Mouse (Mus musculus) kidney, postnatal 10 days (tissue): Measurements from ENCODE around the gene Cox5b.

Source experiments
- DNase-seq: peaks from one replicate; pipeline ENCODE4 v3.0.0; 2021; ENCODE audit warnings: mixed read lengths

Cox5b gene

GRCm38 (mm10) chr1:36690671-36691235 lies 496 bp upstream of the Cox5b start:
- no peak for DNase-seq

DNA sequence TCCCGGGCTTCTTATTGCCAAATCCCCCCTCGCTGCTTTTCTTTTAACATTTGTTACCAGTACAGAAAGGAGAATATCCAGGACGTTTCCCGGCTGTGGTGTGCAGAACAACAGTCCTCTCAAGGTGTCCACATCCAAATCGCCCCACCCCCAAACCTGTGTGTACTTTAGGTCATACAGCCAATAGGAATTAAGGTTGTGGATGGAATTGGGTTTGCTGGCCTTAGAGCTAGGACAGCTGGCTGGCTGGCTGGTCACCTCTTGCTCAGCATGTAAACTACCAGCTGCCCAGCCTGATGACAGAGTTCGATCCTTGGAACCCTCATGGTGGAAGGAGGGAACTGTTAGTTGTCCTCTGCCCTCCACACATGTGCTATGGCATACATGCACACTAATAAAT lies 3.6 kb downstream of the Cox5b start:
- DNase-seq = no peak

DNA sequence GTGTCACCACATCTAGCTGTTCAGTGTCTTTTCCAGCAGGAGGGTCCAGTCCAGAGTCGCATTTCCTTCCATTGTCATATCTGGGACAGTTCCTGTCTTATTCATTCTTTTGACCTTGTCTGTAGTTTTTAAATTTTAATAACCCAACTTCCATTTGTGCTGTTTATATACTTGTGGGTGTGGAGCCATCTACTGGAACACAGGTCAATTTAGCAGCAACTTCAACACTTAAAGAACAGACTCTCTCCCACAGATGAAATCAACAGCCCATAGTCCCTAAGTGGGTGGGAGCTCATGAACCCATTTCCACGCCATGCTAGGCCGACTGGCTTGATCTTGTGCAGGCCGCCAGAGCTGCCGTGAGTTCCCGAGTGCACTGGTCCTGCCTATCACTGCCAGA lies 5.2 kb downstream of the Cox5b start:
- DNase-seq = no peak

DNA sequence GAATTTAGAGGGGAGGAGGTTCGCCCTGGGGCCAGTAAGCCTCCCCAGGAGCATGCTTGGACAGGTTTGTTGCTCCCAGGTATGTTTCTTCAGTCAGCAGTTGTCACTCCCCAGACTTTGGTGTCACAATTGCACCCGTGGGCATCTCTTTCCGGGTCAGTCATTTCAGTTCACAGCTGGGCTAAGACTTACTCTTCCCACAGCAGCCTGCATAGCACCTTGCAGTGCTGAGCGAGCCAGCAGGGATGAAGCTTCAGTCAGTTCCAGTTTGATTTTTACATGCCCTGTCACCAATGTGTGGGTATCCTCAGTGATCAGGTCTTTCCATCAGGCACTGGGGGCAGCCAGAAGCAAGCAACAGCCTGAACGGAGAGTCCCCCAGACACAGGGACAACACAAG lies 5.8 kb downstream of the Cox5b start:
- DNase-seq = no peak

- no peak for DNase-seq
Measured at GRCm38 (mm10) chr1:36707166-36707565, 15.9 kb downstream of the Cox5b start.

GRCm38 (mm10) chr1:36707797-36708196 lies 16.5 kb downstream of the Cox5b start:
- no peak for DNase-seq

DNA sequence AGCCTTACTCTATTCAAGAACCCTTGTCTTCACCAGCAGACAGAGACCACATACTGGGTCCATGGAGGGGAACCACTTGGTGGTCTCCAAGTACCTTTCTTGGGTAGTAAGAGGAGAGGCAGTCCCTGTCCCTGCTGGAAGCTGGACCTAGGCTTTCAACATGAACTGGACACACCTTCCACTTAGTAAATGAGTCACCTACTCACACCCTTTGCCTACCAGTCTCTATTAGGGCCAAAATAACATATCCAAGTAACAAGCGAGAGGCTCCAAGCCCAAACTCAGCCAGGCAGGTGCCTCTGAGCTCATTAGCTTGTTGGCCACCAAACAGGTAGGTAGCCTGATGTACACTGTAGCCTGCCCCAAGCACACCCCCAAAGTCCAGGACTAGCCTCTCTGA lies 17.4 kb downstream of the Cox5b start:
- DNase-seq = no peak

DNA sequence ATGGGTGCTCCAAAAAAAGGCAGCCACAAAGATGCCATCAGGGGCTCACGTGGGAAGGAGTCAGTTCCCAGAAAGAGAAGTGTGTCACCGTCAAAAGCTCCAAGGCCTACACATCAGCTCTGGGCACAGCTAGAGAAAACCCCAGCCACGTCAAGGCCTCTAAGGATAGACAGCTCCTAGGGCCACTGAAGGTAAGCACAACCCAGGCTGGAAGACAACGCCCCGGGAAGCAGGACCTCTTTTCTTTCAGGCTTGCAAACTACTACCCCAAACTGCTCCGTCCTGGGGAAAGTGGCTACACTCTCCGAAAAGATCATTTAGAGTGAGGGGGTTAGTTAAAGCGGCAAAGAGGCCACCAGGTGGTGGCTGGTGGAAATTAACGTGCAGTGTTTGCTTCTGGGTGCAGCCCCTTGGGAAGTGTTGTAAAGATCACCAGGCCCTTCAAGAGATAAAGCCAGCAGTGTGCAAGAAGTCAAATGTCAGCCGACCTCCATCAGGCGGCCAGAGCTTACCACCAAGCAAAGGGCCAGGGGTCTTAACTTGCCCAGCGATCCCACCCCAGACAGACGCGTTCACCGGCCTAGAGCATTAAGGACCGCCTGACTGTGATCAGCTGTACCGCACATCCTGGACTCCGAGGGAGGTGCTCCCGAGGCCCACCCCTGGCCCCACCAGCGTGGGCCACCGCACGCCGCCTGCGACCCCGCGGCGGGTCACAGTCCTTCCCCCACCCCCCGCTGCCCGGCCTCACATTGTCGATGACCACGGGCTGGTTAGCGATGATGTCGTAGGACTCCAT lies 18.0 kb downstream of the Cox5b start:
- peak; percentile 45 for DNase-seq

GRCm38 (mm10) chr1:36709854-36710280 lies 18.6 kb downstream of the Cox5b start, which contains the start of gene 4933424G06Rik:
Gene 4933424G06Rik (plus strand): TSS chr1:36710149.
- peak; percentile 99 for DNase-seq

GRCm38 (mm10) chr1:36711104-36711503 lies 19.9 kb downstream of the Cox5b start:
- no peak for DNase-seq

GRCm38 (mm10) chr1:36714311-36714710 lies 23.1 kb downstream of the Cox5b start, which contains the start of gene Actr1b:
Gene Actr1b (minus strand): TSS chr1:36714422.
- DNase-seq = no peak

- no peak for DNase-seq
Measured at GRCm38 (mm10) chr1:36718786-36719185, 27.5 kb downstream of the Cox5b start.

GRCm38 (mm10) chr1:36723146-36724056 lies 32.2 kb downstream of the Cox5b start:
- peak; percentile 14 for DNase-seq

GRCm38 (mm10) chr1:36724057-36724431 lies 32.8 kb downstream of the Cox5b start:
- no peak for DNase-seq

DNA sequence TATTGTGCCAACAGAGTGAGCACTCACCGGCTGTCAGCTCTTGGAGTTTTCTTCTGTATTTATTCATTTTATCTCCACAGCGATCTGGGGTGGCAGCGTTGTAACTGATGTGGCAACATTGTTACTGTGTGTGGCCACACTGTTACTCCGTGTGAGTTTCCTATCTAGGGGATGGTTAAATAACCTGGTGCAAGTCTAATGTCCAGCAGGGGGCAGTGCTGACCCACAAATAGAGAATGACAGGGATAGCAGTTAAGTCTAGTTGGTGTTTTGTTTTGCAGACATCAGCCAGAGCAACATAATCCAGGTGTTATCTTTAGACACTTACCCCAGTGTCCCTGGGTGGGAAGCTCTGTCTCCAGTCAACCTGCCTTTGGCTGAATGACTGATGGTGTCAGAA lies 46.1 kb downstream of the Cox5b start:
- peak; percentile 92 for DNase-seq

DNA sequence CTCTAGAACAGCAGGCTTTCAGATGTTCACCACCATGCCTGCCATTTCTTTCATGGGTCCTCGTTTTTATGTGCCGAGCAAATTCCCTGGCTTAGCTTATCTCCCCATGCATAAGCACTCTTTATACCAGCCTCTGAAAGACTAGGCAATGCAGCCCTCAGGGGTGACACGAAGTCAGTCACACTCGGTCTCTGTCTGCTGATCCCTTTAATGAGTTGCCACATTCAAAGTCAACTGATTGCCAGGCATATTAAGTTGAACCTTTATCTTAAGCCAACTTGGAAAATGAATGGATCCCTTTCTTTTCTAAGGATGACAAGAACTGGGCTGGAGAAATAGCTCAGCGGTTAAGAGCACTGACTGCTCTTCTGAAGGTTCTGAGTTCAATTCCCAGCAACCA lies 48.0 kb downstream of the Cox5b start:
- DNase-seq = no peak

- no peak for DNase-seq
Measured at GRCm38 (mm10) chr1:36743046-36743445, 51.8 kb downstream of the Cox5b start.
